Mouse (Mus musculus) gastrocnemius, postnatal 10 days (tissue): ENCODE measurements at regions not wholly inside any gene's neighbourhood (a gene's known extent, or its start where the extent isn't known, plus 50 kb on each side); places are given as distances from the start of the nearest gene placed in this dataset.

Source experiments
- DNase-seq: peaks from one replicate; pipeline ENCODE4 v3.0.0; 2021; ENCODE audit warnings: mixed read lengths

DNA sequence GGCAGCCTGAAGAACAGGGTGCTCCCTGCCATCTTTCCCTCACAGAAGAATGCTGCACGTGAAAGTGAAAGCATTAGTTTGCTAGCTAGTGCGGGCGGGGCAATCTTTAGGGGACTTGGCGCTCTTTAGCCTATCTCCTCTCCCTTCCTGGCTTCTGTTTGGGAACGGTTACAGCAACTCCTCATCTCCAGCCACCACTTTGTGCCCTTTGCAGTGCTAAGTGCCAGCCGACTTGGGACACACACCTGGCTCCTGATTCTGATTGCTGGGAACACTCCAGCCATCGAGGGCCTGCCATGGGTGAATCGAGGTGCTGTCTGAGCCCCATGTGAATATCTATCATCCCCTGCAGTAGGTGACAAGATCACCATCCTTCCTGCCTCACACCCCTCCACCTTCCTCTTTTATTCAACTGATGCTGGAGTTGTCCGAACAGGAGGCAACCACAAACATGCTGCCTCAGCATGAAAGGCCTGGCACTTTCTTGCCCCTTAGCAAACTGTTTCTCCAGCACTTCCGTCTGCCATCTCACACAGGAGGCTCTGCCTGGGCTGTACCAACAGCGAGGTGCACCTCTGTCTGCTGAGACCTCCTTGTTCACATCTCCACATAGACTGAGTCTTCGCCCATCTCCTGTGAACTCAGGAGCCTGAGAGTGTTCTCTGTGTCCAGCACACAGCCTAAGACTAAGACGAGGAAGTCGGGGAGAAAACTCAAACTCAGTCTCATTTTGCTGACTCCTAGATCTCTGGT is 66.2 kb upstream of the Glrp1 start:
- DNase-seq = no peak

GRCm38 (mm10) chr1:88575291-88575690 is 65.4 kb upstream of the Glrp1 start:
- DNase-seq = no peak

GRCm38 (mm10) chr1:88572161-88572560 is 62.3 kb upstream of the Glrp1 start:
- no peak for DNase-seq

- no peak for DNase-seq
Measured at GRCm38 (mm10) chr1:88568447-88569053, 58.7 kb upstream of the Glrp1 start.

DNA sequence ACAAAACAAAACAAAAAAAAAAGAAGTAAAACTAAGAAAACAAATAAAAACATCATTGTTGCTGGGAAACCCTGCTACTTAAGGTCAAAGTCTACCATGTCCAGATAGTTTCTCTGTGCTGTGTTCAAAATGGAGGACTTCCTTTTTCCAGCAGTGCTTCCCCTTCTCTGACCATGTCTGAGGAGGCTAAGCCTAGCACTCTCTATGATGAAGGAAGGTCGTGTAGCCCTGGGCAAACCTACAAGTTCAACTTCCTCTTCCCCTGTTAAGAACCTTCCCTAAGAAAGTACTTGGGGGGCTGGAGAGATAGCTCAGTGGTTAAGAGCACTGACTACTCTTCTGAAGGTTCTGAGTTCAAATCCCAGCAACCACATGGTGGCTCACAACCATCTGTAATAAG is 57.3 kb upstream of the Glrp1 start:
- no peak for DNase-seq

DNA sequence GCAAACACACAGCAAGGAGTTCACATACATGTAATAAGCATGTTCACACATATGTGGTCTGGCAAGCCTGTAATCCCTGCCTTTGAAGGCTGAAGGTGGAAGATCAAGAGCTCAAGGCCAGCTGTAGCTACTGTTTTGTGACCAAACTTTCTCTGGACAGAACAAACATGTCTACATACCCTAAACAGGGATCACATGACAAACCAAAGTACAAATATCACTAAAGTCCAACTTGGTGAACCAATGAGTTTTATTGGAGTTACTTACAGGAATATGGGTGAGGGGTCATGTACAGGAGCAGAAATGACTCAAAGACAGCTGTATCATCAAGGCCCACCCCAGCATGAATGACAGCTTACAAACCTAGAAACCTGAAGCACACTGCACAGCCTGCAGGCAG is 56.6 kb upstream of the Glrp1 start:
- DNase-seq = no peak

- no peak for DNase-seq
Measured at GRCm38 (mm10) chr1:88564825-88565224, 55.0 kb upstream of the Glrp1 start.

GRCm38 (mm10) chr1:88562361-88562760 is 52.5 kb upstream of the Glrp1 start:
- DNase-seq = peak; percentile 88

DNA sequence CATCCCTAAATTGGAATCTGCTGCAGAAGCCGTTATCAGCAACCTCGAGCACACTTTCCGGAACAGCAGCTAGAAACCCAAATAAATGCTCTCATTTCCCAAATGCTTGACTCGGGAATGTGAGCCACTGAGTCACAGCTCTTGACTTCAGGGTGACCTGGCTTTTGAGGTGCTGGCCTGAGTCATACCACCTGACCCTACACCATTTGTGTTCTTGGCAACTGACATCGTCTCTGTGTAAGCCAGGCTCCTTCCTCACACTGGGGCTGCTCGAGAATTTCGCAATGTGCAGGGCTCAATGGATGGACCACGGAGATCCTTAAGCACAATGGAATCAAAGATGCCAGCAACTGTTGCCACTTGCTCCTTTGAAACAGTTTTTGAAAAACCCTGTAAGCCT is 50.9 kb upstream of the Glrp1 start:
- no peak for DNase-seq
